Mouse (Mus musculus) heart, postnatal 0 days (tissue): ENCODE measurements at regions not wholly inside any gene's neighbourhood (a gene's known extent, or its start where the extent isn't known, plus 50 kb on each side); places are given as distances from the start of the nearest gene placed in this dataset.

ENCODE experiments used
- CTCF ChIP-seq: IDR thresholded peaks from 2 replicates; pipeline ENCODE4 v1.5.1; 2016; ENCODE audit warnings: antibody characterized with exemption, control low read depth, low read depth
- EP300 ChIP-seq: IDR thresholded peaks from 2 replicates; pipeline ENCODE4 v1.6.1; 2016; ENCODE audit warnings: antibody characterized with exemption, low read depth

DNA sequence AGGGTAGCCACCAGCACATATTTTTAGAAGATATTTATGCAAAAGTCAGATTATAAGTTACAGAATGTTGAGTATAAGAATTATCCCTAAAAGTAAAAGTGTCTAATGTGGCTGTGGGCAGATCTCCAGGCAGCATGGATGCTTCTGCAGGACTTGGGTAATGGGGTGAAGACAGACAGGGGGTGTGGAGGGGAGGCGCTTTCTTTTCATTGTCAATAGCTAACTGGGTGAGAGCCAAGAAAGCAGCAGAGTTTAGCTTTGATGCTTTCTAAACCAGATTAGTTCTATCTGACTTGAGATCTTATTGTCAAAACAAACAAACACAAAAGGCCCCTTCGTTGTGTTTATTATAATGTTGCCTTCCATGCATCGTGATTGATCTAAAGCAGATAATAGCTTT, 95.7 kb downstream of the Ankrd50 start:
- no peak for TF ChIP-seq EP300
- TF ChIP-seq CTCF: no peak
